Mouse (Mus musculus): ENCODE measurements around the gene Macrod1.
A peak's percentile ranks its signal among the peaks of the same experiment; 100 is the strongest.

Gene Macrod1

DNA sequence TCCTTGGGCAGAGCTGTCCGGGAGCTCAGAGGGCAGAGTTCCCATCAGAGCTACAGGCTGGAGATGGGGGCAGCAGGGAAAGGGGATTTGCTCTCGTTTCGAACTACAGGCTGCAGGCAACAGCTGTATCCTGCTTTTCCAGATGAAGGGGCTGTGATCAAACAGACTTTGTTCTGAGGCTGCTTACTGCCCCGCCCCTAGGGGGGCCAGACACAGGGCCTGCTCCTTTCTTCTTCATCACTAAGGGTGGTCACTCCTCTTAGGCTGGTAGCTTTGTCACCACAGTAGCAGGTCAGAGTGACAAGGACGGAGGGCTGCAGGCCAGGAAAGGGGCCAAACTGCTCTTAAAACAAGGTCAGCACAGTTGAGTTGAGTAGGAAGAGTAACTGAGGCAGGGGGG lies 53.5 kb downstream of the Macrod1 start:
- no peak for ATAC-seq (ENCODE audit: insufficient number of reproducible peaks, low FRiP score, low TSS enrichment)

DNA sequence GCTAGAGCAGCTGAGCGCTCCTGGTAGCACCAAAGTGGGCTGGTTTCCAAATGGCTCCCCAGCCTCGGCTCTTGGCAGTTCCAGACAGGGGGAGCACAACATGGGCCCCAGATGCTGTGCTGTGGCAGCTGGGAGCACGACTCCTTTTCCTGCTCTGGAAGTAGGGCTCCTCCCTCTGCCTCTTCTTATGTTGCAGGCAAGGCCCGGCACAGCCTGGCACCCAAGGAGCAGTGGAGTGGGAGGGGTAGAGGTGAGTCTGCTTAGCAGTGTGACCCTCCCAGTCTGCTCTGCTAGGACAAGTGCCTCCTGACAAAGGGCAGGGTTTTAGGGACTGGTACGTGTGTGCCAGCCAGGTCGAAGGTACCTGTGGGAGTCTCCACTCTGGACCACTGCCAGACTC lies 54.3 kb downstream of the Macrod1 start:
- no peak for ATAC-seq (ENCODE audit: insufficient number of reproducible peaks, low FRiP score, low TSS enrichment)

DNA sequence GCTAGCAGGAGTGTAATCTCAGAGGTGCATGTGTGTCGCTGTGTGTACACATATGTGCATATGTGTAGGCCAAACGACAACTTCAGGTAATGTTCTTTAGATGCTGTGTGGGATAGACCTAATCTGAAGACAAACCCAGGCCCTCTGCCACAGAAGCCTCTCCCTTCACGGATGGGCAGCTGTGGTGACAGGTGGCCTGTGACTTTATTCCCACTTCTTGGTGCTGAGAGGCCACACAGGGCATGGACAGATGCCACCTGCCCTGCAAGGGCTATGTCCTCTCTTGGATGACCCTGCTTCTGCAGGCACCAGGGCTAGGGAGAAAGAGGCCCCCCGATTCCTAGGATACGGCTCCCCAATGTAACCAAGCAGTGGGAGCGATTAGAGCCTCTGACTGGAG lies 54.7 kb downstream of the Macrod1 start:
- ATAC-seq (ENCODE audit: insufficient number of reproducible peaks, low FRiP score, low TSS enrichment) = no peak

DNA sequence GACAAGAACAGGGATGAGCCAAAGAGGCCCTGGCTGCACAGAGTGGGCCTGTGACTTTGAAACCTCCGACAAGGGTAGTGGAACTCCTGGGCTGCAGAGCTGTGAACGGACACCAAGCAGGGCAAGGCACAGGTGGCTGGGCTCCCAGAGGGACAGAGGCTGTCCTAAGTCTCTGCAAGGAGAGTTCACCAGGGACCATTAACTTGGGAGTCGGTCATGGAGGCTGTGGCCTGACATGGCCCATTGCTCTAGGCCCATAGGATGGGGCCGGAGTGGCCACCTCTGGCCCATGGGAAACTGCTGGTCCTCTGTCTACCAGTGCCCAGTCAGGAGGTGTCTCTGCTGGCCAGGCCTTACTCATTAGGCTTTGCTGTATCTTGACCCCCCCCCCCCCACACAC lies 55.1 kb downstream of the Macrod1 start:
- ATAC-seq (ENCODE audit: insufficient number of reproducible peaks, low FRiP score, low TSS enrichment) = no peak

DNA sequence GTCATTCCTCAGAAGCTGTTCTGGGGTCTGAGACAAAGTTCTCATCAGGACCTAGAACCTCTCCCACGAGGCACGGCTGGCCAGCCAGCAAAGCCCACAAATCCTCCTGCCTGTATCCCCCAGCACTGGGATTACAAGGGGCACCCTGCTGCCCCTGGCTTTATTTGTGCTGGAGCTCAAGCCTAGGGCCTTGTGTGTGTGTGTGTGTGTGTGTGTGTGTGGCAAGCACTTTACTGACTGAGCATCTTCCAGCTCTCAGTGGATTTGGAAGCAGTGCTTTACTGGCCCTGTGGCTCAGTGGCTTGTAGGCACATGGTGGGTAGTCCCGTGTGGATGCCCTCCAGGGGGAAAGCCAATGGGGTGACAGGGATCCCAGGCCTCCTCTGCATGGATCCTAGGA lies 56.0 kb downstream of the Macrod1 start:
- no peak for ATAC-seq (ENCODE audit: insufficient number of reproducible peaks, low FRiP score, low TSS enrichment)

DNA sequence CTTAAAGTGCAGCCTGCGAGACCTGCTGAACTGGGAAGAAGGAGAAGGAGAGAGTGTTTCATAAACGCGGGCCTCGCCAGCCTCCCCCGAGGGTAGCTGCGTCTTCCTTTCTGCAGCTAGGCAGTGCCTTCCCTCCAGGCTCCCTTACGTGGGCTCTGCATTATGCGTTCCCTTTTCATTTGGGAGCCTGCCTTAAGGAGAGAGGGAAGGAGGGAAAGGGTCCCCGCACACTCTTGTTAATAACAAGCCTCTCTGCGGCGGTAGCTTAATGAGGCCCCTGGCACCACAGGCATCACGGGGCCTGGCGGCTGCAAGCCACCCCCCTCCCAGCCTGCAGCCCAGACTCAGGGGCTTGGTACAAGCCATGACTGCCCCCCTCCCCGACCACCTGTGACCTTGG lies 57.0 kb downstream of the Macrod1 start:
- no peak for ATAC-seq (ENCODE audit: insufficient number of reproducible peaks, low FRiP score, low TSS enrichment)

DNA sequence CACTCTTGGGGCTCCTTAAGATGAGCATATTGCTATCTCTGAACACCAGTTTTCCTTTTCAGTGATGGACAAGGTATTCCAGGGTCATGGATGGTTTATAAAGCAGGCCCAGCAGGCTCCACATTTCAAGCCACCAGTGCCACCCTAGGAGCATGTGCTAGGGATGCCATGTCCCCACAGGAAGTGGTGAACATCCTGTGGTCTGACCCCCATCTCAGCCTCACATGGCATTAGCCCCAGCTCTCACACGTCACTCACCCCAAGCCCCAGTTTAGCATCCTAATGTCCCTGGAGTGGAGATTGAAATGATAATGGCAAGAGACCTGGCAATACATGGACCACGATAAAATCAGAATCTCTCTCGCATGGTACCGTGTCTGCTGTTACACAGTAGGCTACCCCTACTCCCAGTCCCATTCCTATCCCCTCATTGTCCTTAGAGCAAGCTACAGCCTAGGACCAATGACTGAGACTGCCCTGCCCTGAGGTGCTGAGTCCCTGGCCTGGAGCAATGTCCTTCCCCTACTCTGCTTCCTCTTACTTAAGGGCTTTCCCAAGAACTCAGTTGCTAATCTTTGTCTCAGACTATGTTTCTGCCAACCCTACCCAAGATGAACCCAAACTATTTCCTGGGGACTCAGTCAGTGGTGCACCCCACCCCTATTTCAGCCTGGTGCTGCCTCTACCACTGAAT lies 59.6 kb downstream of the Macrod1 start:
- no peak for ATAC-seq (ENCODE audit: insufficient number of reproducible peaks, low FRiP score, low TSS enrichment)

DNA sequence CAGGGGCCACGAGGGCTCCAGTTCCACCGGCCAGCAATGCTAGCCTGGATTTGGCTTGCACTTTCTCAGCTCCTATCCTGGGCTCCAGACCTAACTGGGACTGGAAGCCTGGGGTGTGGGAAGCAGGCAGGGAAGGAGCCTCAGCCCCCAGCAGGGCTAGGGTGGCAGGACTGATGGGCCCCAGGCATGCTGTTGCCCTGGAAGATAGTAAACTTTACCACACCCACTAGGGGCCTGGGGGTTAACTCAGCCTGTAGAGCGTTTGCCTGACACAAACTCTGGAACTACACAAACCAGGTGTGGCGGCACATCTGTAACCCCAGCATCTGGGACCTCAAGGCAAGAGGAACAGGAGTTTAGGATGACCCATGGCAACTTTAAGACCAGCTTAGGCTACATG lies 60.5 kb downstream of the Macrod1 start:
- no peak for ATAC-seq (ENCODE audit: insufficient number of reproducible peaks, low FRiP score, low TSS enrichment)

DNA sequence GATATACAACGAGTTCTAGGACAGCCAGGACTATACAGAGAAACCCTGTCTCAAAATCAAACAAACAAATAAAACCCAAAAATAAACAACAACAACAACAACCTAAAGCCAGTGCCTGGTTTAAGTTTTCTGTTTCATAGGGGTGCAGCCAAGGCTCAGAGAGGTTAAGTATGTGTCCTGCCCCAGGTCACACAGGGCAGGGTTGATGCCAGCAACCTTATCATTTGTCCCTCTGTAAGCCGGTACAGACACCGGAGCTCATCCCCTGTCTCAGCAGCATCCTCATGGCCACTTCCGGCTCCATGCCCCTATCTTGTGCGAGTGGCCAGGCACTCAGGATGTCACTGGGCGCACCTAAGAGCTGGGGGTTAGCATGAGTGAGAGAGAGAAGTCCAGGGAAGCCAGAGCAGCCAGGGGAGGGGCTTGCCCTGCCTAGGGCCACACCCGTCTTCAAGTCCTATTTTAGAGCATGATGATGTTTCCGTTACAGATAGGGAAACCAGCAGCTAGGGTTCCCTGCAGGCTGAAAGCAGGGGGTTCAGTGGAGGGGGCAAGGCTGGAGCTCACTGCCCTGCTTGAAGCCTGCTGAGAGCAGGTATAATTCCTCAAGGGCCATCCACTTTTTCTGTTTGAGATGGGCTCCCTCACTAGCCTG lies 61.2 kb downstream of the Macrod1 start:
- ATAC-seq (ENCODE audit: insufficient number of reproducible peaks, low FRiP score, low TSS enrichment) = no peak

DNA sequence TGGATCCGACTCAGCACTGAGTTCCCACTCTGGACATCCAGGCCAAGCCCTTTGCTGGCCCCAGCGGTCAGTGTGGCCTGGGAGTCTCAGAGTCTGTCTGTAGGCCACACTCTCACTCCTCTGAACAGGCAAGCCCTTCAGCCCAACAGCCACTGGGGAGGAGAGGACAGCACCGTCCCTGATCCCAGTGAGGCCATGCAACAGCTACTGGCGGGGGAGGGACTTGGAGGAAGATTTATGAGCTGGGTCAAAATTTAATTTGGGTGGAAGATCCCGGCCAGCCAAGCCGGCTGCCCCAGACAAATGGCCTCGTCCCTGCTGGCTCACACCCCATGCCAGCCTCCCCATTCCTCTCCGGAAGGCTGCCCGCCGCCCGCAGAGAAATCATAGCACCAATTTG lies 64.6 kb downstream of the Macrod1 start:
- ATAC-seq (ENCODE audit: insufficient number of reproducible peaks, low FRiP score, low TSS enrichment) = peak; percentile 59; the same call in 1 of the 2 replicates

DNA sequence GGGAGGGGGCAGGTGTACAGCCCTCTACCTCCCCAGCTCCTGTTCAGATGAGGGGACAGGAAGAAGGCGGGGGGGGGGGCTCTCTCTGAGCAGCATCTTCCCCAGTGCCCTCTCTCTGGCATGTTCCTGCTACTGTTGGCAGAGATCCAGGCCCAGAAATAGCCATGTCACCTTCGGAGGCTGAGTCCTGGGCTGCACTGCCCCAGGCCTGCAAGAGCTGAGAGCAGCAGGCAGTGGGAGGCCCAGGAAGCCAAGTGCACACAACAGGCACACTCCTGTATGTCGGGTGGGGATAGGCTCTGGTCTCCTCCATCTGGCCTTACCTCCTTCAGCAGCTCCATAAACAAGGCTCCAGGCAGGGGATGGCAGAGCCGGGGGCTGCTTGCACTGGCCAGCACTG lies 65.7 kb downstream of the Macrod1 start:
- no peak for ATAC-seq (ENCODE audit: insufficient number of reproducible peaks, low FRiP score, low TSS enrichment)

DNA sequence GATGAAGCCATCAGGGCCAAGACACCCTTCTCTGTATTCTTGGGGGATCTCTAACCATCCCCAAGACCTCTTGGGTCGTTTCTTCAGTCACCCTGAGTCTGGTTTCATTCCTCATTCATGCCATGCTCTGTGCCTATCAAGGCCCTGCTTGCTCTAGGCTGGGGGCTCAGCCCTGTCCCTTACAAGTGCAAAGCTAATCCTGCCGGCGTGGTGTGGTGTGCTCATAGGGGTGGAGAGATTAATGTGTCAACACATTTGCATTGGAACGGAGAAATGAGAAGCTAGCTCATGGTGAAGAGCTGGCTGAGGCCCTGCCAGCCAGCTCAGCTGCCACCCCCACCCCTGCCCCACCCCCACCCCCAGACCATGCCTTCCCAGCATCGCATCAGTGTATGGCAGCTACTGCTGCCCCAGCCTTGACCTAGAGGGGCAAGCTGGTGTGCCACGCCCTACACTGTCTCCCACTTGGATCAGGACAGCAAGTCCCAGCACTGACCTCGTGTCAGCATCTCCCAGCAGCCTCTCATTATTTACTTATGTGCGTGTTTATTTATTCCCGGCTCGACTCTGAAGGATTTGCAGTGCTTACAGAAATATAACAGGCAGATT lies 66.2 kb downstream of the Macrod1 start:
- no peak for ATAC-seq (ENCODE audit: insufficient number of reproducible peaks, low FRiP score, low TSS enrichment)

DNA sequence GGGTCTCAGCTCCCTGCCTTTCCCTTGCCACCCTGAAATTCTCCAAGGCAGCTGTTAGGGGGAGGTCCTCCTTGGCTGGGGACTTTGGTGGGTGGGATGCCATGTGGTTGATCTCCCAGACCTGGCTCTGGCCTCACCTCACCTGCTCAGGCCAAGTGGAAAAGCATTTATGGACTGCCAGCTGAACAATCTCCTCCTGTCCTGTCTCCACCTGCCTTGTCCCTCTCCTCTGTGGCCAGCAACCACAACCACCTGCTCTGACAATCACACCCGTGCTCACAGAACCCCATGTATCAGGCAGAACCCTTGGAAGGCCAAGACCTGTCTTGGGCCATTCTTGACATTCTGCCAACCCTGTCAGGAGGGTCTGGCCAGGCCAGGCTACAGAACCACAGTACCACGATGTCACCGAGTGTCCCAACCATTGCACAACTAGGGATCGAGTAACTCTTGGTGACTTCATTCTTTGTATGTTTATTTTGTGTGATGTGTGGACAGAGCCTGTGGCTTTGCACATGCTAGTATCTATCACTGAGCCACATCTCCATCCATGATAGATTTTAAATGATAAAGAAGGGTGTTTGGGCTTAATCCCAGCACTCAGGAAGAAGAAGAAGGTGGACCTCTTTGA lies 69.0 kb downstream of the Macrod1 start:
- no peak for ATAC-seq (ENCODE audit: insufficient number of reproducible peaks, low FRiP score, low TSS enrichment)

DNA sequence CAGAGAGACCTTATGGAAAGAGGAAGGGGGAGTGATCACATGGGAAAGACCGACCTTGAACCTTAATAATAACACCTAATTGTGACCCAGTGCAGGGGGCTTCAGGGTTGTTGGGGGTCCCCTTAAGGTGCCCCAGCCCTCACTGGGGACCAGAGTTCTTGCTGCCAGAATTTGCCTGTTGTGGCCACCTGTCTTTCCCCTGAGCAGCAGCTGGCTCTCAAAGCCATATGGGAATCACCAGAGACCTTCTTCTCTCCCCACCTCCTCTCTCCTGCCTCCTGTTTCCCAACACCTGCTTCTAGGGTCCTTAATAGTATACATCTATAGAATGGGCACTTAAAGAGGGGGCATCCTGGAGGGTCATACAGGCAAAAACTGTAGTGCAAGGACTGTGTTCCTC lies 69.6 kb downstream of the Macrod1 start:
- ATAC-seq (ENCODE audit: insufficient number of reproducible peaks, low FRiP score, low TSS enrichment) = no peak

DNA sequence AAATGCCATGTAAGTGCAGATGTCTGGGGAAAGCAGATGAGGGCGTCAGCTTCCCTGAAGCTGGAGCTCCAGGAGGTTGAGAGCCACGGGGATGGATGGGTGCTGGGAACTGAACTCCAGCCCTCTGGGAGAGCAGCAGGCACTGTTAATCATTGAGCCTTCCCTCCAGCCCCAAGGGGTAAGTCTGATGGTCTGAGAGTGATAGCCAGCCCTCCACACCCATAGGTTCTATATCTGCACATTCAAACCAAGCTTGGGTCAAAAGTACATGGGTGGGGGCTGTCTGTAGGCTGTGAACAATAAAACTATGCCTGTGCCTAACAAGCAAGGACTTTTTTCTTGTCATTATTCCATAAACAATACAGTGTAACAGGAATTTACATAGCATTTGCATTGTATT lies 70.3 kb downstream of the Macrod1 start:
- ATAC-seq (ENCODE audit: insufficient number of reproducible peaks, low FRiP score, low TSS enrichment) = no peak

DNA sequence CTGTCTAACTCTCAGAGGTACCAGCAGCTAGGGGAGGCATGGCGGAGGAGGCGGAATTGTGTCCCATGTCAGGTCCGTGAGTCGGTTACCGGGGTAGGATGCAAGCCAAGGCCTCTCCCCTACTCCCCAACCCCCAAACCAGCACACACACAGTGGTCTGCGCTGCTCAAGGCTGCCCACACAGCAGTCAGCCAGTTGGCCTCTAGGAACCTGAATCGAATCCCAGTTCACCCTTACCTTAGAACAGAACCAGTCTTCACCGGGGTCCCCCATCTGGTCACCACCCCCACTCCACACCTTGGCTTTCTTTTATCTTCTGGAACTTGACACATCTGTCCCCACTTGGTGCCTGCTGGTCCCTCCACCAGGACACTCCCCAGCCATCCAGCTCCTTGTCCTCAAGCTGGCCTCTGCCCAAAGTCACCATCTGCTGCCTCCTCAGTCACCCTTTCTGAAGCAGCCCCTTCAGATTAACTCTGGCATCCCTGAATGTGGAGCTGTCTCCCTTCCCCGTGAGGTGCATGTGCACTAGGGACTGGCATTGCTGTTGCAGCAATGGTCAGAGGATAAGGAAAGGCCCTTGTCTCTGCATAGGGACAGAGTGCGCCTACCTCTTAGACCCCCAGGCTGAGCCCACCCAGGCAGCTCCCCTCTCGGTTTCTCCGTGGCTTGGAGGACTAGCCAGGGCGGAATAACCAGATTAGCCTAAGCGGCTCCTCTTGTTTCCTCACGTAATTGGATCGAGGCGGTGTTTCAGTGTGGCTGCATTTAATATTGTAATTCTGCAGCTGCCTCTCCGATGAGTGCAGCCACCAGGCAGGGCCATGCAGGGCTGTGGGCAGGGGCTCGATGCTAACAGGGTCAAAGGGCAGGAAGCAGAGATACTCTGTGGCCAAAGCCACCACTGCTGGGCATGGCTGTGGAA lies 72.2 kb downstream of the Macrod1 start:
- 0 out of 2 replicates have a peak, but pooled peaks have one; percentile 41 for ATAC-seq (ENCODE audit: insufficient number of reproducible peaks, low FRiP score, low TSS enrichment)

DNA sequence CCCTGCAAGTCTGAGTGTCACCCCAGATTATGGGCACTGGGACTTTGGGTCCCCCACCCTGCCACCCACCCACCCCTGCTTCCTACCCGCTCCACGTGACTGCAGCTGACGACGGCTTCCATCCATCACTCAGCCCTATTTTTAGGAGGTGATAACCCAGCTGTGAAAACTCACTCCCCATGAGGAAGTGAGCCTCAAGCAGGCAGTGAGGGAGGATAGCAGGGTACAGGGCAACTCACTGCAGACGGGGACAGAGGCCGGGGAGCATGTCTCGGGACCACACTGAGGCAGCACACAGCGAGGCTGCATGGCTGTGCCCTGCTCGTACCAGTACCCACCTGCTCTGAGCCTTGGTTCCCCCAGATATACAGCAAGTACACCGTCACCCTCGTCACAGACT lies 73.7 kb downstream of the Macrod1 start:
- no peak for ATAC-seq (ENCODE audit: insufficient number of reproducible peaks, low FRiP score, low TSS enrichment)

DNA sequence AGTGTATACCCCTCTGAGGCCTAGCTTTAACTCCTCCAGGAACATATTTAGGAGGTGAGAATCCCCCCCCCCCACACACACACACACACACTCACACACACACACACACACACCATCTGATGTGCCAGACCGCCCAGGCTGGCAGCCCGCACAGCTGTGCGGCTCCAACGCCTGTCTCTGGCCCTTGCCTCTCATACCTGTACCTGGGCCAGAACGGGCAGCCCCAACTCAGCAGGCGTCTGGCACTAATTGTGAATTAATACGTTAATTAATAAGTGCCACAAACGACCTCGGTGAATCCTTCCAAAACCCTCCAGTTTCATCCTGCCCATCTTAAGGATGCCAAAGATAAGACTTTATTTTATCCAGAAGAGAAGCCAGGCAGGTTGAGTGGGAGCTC lies 76.8 kb downstream of the Macrod1 start:
- ATAC-seq (ENCODE audit: insufficient number of reproducible peaks, low FRiP score, low TSS enrichment) = no peak

DNA sequence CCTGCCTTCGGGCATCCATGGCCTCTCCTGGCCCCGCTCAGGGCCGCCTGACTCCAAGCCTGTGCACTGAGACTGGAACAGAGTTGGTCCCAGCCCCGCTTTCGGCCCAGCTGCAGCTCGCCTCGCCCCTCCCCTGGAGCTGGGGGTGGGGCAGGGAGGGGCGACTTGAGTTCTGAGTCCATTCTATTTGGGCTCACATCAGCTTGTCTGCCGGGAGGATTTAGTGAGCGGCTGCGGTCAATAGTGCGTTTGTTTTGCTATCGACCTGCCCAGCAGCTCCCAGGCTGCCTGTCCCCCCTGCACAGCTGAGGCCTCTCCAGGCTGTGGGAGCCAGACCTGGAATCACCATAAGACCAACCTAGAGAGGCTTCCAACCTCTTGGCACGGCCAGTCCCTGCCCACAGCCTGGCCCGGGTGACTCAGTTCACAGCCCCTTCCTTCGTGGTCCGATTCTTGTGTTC lies 78.1 kb downstream of the Macrod1 start:
- no peak for ATAC-seq (ENCODE audit: insufficient number of reproducible peaks, low FRiP score, low TSS enrichment)

DNA sequence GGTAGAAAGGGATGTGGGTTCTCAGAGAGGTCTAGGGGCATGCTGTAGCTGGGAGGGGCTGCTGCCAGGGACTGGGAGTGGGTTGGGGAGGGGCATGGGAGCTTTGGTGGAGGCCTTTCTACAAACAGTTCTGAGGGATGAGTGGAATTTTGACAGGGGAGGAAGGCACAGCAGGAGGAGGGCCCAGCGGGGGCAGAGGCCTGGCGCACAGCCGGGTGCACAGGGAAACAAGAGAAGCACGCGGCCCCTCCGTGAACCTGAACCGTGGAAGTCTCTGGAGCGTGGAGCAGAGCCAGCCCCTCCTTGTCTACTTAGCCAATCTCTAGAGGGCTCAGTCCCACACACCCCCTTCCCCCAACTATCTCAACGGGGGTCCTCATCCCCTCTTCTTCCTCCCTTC lies 78.9 kb downstream of the Macrod1 start:
- ATAC-seq (ENCODE audit: insufficient number of reproducible peaks, low FRiP score, low TSS enrichment) = no peak

Data from cerebellum, adult (tissue).